Mouse (Mus musculus): Measurements from ENCODE around the gene Rxra.

Rxra gene

GRCm38 (mm10) chr2:27802493-27802892 is 126.3 kb downstream of the Rxra start:
- no peak for DNase-seq (ENCODE audit: low read depth in 2 of 2, low spot score in 2 of 2)

GRCm38 (mm10) chr2:27806691-27807090 is 130.5 kb downstream of the Rxra start:
- DNase-seq (ENCODE audit: low read depth in 2 of 2, low spot score in 2 of 2) = no peak

GRCm38 (mm10) chr2:27807684-27808083 is 131.4 kb downstream of the Rxra start:
- DNase-seq (ENCODE audit: low read depth in 2 of 2, low spot score in 2 of 2) = no peak

GRCm38 (mm10) chr2:27809897-27810296 is 133.7 kb downstream of the Rxra start:
- DNase-seq (ENCODE audit: low read depth in 2 of 2, low spot score in 2 of 2) = no peak
